In the genomic region with DNA sequence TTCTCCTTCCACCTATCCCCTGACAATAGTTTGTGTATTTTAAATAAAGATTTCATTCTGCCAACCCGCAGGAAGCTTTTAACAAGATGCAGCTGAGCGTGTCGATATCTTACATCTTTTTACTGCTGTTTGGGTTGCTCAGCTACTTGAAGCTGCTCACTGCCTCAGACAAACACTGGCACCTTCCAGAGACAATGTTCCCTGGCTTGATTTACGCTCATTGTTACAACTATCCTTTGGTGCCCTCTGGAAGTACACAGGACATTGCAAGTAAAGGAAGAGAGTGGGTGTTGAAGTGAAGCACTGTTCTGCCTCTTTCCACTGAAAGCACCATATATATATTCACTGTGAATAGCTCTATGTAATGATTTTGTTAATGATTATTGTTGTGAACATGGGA, we compare ENCODE assay signal across 15 mouse cellular contexts. TPM values are rescaled to one million over a fixed set of nuclear protein-coding genes. Genes with fewer than 3 reads are reported as not detected.
DNase-seq lines count a peak whose midpoint lies in the region; ATAC-seq lines count a peak whose summit lies in the region.
"Had no signal": no experiment of that assay in that cellular context is flagged by ENCODE, and none has a peak within 500 bp of the region (broad histone marks: within the 10 kb centered on the region; RNA-seq: fewer than 3 reads in every experiment).

No protein-coding gene starts in this region.

- peak; percentile 5 for DNase-seq in layer of hippocampus, adult 9-11 months
- DNase-seq in layer of hippocampus, adult 9-10 months (ENCODE audit: low spot score) = no peak
- DNase-seq in right cerebral cortex, adult 18-20 months = peak; percentile 30
- DNase-seq in right cerebral cortex, postnatal 14 days = no peak
- no peak for DNase-seq in liver
- DNase-seq: cerebellum, postnatal 25 days; gastrocnemius, postnatal 14 days; lung, postnatal 4 days; thymus, adult 18-20 months had no signal

- H3K27me3 ChIP-seq in forebrain, embryonic 16.5 days (replicated peaks; ENCODE audit: control insufficient read depth, insufficient read depth, low read length) = 0 out of 2 replicates have a peak, but pooled peaks cover 2% of the 10 kb centered on the region
- peaks cover 22% of the 10 kb centered on the region for H3K27me3 ChIP-seq in forebrain, embryonic 12.5 days
- H3K27me3 ChIP-seq in neural tube, embryonic 15.5 days (replicated peaks) = no peaks in the 10 kb centered on the region

- H3K4me2 ChIP-seq in forebrain, embryonic 16.5 days (ENCODE audit: low read length) = peak overlapping the region; percentile 85
- H3K4me2 ChIP-seq in forebrain, embryonic 12.5 days = no peak overlapping the region
- peak overlapping the region; percentile 72 for H3K4me2 ChIP-seq in neural tube, embryonic 15.5 days
- H3K4me2 ChIP-seq: embryonic facial prominence, embryonic 12.5 days; limb, embryonic 13.5 days had no signal

- no peak overlapping the region for H3K9ac ChIP-seq in forebrain, embryonic 16.5 days (replicated peaks; ENCODE audit: low read depth, low read length)
- H3K9ac ChIP-seq in forebrain, embryonic 12.5 days = no peak overlapping the region
- no peak overlapping the region for H3K9ac ChIP-seq in neural tube, embryonic 15.5 days (replicated peaks)
- H3K9ac ChIP-seq: embryonic facial prominence, embryonic 12.5 days; limb, embryonic 13.5 days had no signal

- no peaks in the 10 kb centered on the region for H3K36me3 ChIP-seq in forebrain, embryonic 16.5 days (ENCODE audit: control insufficient read depth, insufficient read depth)
- H3K36me3 ChIP-seq in forebrain, embryonic 12.5 days (replicated peaks) = no peaks in the 10 kb centered on the region
- H3K36me3 ChIP-seq in neural tube, embryonic 15.5 days = no peaks in the 10 kb centered on the region
- H3K36me3 ChIP-seq: embryonic facial prominence, embryonic 12.5 days; limb, embryonic 13.5 days had no signal

- WGBS in forebrain, embryonic 16.5 days = 52% methylated on average over 4 of the region's 4 CpGs
- WGBS in forebrain, embryonic 12.5 days = 66% methylated on average over 4 of the region's 4 CpGs
- 19% methylated on average over 4 of the region's 4 CpGs for WGBS in neural tube, embryonic 15.5 days

- H3K9me3 ChIP-seq in forebrain, embryonic 16.5 days (ENCODE audit: control insufficient read depth, low read length) = no peaks in the 10 kb centered on the region
- H3K9me3 ChIP-seq in forebrain, embryonic 12.5 days = no peaks in the 10 kb centered on the region
- H3K9me3 ChIP-seq in neural tube, embryonic 15.5 days (replicated peaks) = no peaks in the 10 kb centered on the region
- H3K9me3 ChIP-seq: embryonic facial prominence, embryonic 12.5 days; limb, embryonic 13.5 days had no signal

- no peak overlapping the region for H3K4me3 ChIP-seq in forebrain, embryonic 16.5 days (replicated peaks; ENCODE audit: low read length)
- H3K4me3 ChIP-seq in forebrain, embryonic 12.5 days (replicated peaks) = no peak overlapping the region
- H3K4me3 ChIP-seq in neural tube, embryonic 15.5 days (replicated peaks) = 0 out of 2 replicates have a peak overlapping the region, but pooled peaks have one; percentile 59
- H3K4me3 ChIP-seq: embryonic facial prominence, embryonic 12.5 days; limb, embryonic 13.5 days had no signal

- ATAC-seq in forebrain, embryonic 16.5 days = no peak
- no peak for ATAC-seq in forebrain, embryonic 12.5 days (ENCODE audit: low FRiP score)
- 0 out of 2 replicates have a peak, but pooled peaks have one; percentile 10 for ATAC-seq in neural tube, embryonic 15.5 days (ENCODE audit: low FRiP score)
- ATAC-seq: Patski had no signal

- no peak overlapping the region for H3K27ac ChIP-seq in forebrain, embryonic 16.5 days (ENCODE audit: low read length)
- H3K27ac ChIP-seq in forebrain, embryonic 12.5 days = no peak overlapping the region
- H3K27ac ChIP-seq in neural tube, embryonic 15.5 days (replicated peaks) = 0 out of 2 replicates have a peak overlapping the region, but pooled peaks have one; percentile 0
- H3K27ac ChIP-seq: embryonic facial prominence, embryonic 12.5 days; limb, embryonic 13.5 days had no signal

- peaks cover 2% of the 10 kb centered on the region; the same call in 1 of the 2 replicates for H3K4me1 ChIP-seq in forebrain, embryonic 16.5 days (replicated peaks; ENCODE audit: control insufficient read depth, insufficient read depth, low read length)
- H3K4me1 ChIP-seq in forebrain, embryonic 12.5 days = peaks cover 12% of the 10 kb centered on the region; the same call in 1 of the 2 replicates
- H3K4me1 ChIP-seq in neural tube, embryonic 15.5 days = peaks cover 18% of the 10 kb centered on the region
- H3K4me1 ChIP-seq: embryonic facial prominence, embryonic 12.5 days; limb, embryonic 13.5 days had no signal

RNA-seq across cellular contexts. Expression of gene Ptprd, which starts 2.2 kb away (rescaled TPM):
- polyA plus RNA-seq in forebrain, embryonic 16.5 days (2015; fragmentation: Nextera tagmentation; extraction: Ambion mirVana) = 123 and 161 TPM in 2 replicates
- polyA plus RNA-seq in forebrain, embryonic 12.5 days (2016; fragmentation: Nextera tagmentation; extraction: Ambion mirVana) = 42.2 and 52.0 TPM in 2 replicates
- 77.2 and 96.1 TPM in 2 replicates for polyA plus RNA-seq in neural tube, embryonic 15.5 days (2015; fragmentation: Nextera tagmentation; extraction: Ambion mirVana)

Comparison
In these comparisons a context has a peak if more than half of its experiments do, and no peak if none do; other contexts are left out.
1. DNase-seq: peak in layer of hippocampus, adult 9-11 months (single experiment) and right cerebral cortex, adult 18-20 months (single experiment); none in layer of hippocampus, adult 9-10 months (single experiment), right cerebral cortex, postnatal 14 days (single experiment) and liver (single experiment).